18 mouse cellular contexts compared by ENCODE assay signal in the genomic region with DNA sequence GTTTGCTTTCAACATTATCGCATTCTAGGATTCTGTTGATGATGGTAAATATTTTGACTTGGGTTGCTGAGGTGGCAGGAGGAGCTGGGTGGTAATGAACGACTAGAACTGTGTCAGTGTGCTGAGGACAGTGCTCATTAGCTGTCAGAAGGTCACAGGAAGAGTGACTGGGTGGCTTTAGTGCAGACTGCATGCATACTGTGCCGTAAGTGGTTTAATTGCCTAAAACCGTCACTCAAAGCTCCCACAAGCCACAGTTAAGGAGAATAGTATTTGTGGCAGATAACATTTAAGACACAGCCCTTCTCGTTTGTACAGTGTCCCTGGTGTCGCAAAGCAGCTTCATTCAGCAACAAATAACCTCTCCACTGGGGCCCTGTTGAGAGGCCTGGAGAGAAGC.
DNase-seq lines count a peak whose midpoint lies in the region; ATAC-seq and TF ChIP-seq lines count a peak whose summit lies in the region.
"Had no signal": no experiment of that assay in that cellular context is flagged by ENCODE, and none has a peak within 500 bp of the region (broad histone marks: within the 10 kb centered on the region; RNA-seq: fewer than 3 reads in every experiment).

No protein-coding gene starts in this region.

- 45% methylated on average over 6 of the region's 6 CpGs for WGBS in heart, postnatal 0 days
- WGBS in heart, embryonic 10.5 days = 59% methylated on average over 6 of the region's 6 CpGs
- WGBS in midbrain, embryonic 13.5 days = 72% methylated on average over 6 of the region's 6 CpGs
- WGBS in midbrain, embryonic 11.5 days = 86% methylated on average over 6 of the region's 6 CpGs

- no peaks in the 10 kb centered on the region for H3K27me3 ChIP-seq in heart, postnatal 0 days (ENCODE audit: control insufficient read depth, insufficient read depth, low read length)
- no peaks in the 10 kb centered on the region for H3K27me3 ChIP-seq in heart, embryonic 10.5 days (ENCODE audit: insufficient read depth, poor library complexity, severe bottlenecking)
- no peaks in the 10 kb centered on the region for H3K27me3 ChIP-seq in midbrain, embryonic 13.5 days
- no peaks in the 10 kb centered on the region for H3K27me3 ChIP-seq in midbrain, embryonic 11.5 days (ENCODE audit: control insufficient read depth, insufficient read depth, low read length)

- DNase-seq in heart, adult 11 months = peak; percentile 4
- DNase-seq in heart, postnatal 10 days = no peak
- DNase-seq in heart, postnatal 0 days (ENCODE audit: low spot score) = no peak
- DNase-seq in heart, embryonic 10.5 days (ENCODE audit: low spot score) = no peak
- DNase-seq in midbrain, embryonic 11.5 days (ENCODE audit: low spot score, missing footprints) = no peak
- no peak for DNase-seq in urinary bladder, adult 2 months (ENCODE audit: low spot score)
- DNase-seq: adrenal gland, adult 2 months; B cell, adult 2 months; cerebellum, adult 8-10 months; heart, adult 18-20 months; kidney, adult 18-20 months; kidney, postnatal 10 days; left cerebral cortex, postnatal 4 days; liver; lung, adult 18-20 months; lung, postnatal 14 days had no signal

- 0 out of 2 replicates have a peak overlapping the region, but pooled peaks have one; percentile 1 for H3K27ac ChIP-seq in heart, postnatal 0 days (ENCODE audit: low read depth)
- no peak overlapping the region for H3K27ac ChIP-seq in heart, embryonic 10.5 days
- H3K27ac ChIP-seq in midbrain, embryonic 13.5 days = peak overlapping the region; percentile 27; the same call in 1 of the 2 replicates
- H3K27ac ChIP-seq in midbrain, embryonic 11.5 days (ENCODE audit: low read depth, low read length) = no peak overlapping the region

- no peak for ATAC-seq in heart, postnatal 0 days (ENCODE audit: insufficient read depth, low read depth)
- no peak for ATAC-seq in midbrain, embryonic 13.5 days
- ATAC-seq in midbrain, embryonic 11.5 days (ENCODE audit: low FRiP score) = no peak
- peak; percentile 31 for ATAC-seq in megakaryocyte progenitor cell, adult 5-6 weeks (replicated peaks; ENCODE audit: poor library complexity)

- H3K4me3 ChIP-seq in heart, postnatal 0 days (ENCODE audit: low read depth, low read length) = no peak overlapping the region
- no peak overlapping the region for H3K4me3 ChIP-seq in heart, embryonic 10.5 days
- no peak overlapping the region for H3K4me3 ChIP-seq in midbrain, embryonic 13.5 days (replicated peaks)
- H3K4me3 ChIP-seq in midbrain, embryonic 11.5 days (ENCODE audit: low read depth, low read length) = no peak overlapping the region

- no peak for TF ChIP-seq CTCF in heart, postnatal 0 days (IDR thresholded peaks at IDR 0.05; ENCODE audit: low read depth)

- intact Hi-C loops in heart, postnatal 10 days (cut with DNase I) = no loop called here

- no peaks in the 10 kb centered on the region for H3K9me3 ChIP-seq in heart, postnatal 0 days (replicated peaks; ENCODE audit: control insufficient read depth, low read length)
- no peaks in the 10 kb centered on the region for H3K9me3 ChIP-seq in heart, embryonic 10.5 days
- no peaks in the 10 kb centered on the region for H3K9me3 ChIP-seq in midbrain, embryonic 13.5 days
- no peaks in the 10 kb centered on the region for H3K9me3 ChIP-seq in midbrain, embryonic 11.5 days (ENCODE audit: control insufficient read depth, low read length)

- H3K36me3 ChIP-seq in heart, postnatal 0 days (replicated peaks; ENCODE audit: control insufficient read depth, insufficient read depth, low read length) = peaks cover 4% of the 10 kb centered on the region; the same call in 1 of the 2 replicates
- peaks cover 33% of the 10 kb centered on the region for H3K36me3 ChIP-seq in heart, embryonic 10.5 days
- peaks cover 24% of the 10 kb centered on the region for H3K36me3 ChIP-seq in midbrain, embryonic 13.5 days
- no peaks in the 10 kb centered on the region for H3K36me3 ChIP-seq in midbrain, embryonic 11.5 days (ENCODE audit: control insufficient read depth, insufficient read depth, low read length)

- H3K4me1 ChIP-seq in heart, postnatal 0 days (ENCODE audit: control insufficient read depth, insufficient read depth) = peaks cover 3% of the 10 kb centered on the region; the same call in 1 of the 2 replicates
- peaks cover 22% of the 10 kb centered on the region for H3K4me1 ChIP-seq in heart, embryonic 10.5 days
- H3K4me1 ChIP-seq in midbrain, embryonic 13.5 days (replicated peaks) = peaks cover 17% of the 10 kb centered on the region
- H3K4me1 ChIP-seq in midbrain, embryonic 11.5 days (ENCODE audit: control insufficient read depth, insufficient read depth, low read length) = no peaks in the 10 kb centered on the region

- no peak overlapping the region for H3K4me2 ChIP-seq in heart, postnatal 0 days (ENCODE audit: low read depth, low read length)
- H3K4me2 ChIP-seq in midbrain, embryonic 13.5 days (replicated peaks) = no peak overlapping the region
- H3K4me2 ChIP-seq in midbrain, embryonic 11.5 days = no peak overlapping the region

- H3K9ac ChIP-seq in heart, postnatal 0 days (replicated peaks; ENCODE audit: low read depth, low read length) = no peak overlapping the region
- H3K9ac ChIP-seq in midbrain, embryonic 13.5 days (replicated peaks) = no peak overlapping the region
- no peak overlapping the region for H3K9ac ChIP-seq in midbrain, embryonic 11.5 days (ENCODE audit: low read length)

- TF ChIP-seq EP300 in heart, postnatal 0 days (IDR thresholded peaks at IDR 0.05; ENCODE audit: low read depth) = no peak

Comparison
In these comparisons a context has a peak if more than half of its experiments do, and no peak if none do; other contexts are left out.
1. H3K27ac ChIP-seq: peak in heart, postnatal 0 days (single experiment) and midbrain, embryonic 13.5 days (single experiment); none in heart, embryonic 10.5 days (single experiment) and midbrain, embryonic 11.5 days (single experiment).